Mouse (Mus musculus) 3134 (cell line): ENCODE data around the gene Tmem50a.
A peak's percentile ranks its signal among the peaks of the same experiment; 100 is the strongest.

ENCODE experiments used
- DNase-seq: peaks from one replicate; pipeline ENCODE4 v3.0.0-alpha.2; 2011; ENCODE audit warnings: low spot score; ENCODE audit not compliant: insufficient read length; ENCODE audit errors: extremely low read depth

Tmem50a gene

DNA sequence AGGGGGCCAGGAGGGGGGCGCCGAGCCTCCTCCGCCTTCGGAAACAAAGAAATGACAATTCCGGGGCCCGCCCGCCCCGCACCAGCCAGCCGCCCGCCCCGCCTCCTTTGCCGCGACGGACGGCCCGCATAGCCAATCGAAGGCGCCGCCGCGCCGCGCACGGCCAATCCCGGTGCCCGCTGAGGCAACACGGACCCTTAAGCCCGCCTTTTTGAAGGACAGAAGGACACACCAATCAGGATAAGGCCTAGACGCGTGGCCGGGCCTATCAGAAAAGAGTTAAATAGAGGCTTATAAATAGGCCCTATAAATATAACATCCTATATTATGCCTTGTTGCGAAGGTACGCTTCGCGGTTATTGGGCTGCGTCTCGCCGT is 61.6 kb downstream of the Tmem50a start, which contains the start of gene Maco1:
TSS of gene Maco1 (minus strand) at position 87 of the 378 bp plus-strand sequence.
- DNase-seq, result peak; percentile 92

- peak; percentile 26 for DNase-seq
Measured at GRCm38 (mm10) chr4:134852438-134853255, 62.2 kb downstream of the Tmem50a start.

GRCm38 (mm10) chr4:134851876-134852275 is 62.9 kb downstream of the Tmem50a start:
- DNase-seq, result no peak

GRCm38 (mm10) chr4:134851236-134851635 is 63.6 kb downstream of the Tmem50a start:
- DNase-seq, result no peak

- DNase-seq, result no peak
Measured at GRCm38 (mm10) chr4:134850551-134850950, 64.3 kb downstream of the Tmem50a start.
